Mouse (Mus musculus): ENCODE measurements around the gene Sdr42e1.

GRCm38 (mm10) chr8:117712226-117712625, 38.7 kb upstream of the Sdr42e1 start:
- TF ChIP-seq CTCF (IDR thresholded peaks at IDR 0.05; ENCODE audit: insufficient read depth, low read depth, low read length), result no peak
- no peak for TF ChIP-seq POLR2A (IDR thresholded peaks at IDR 0.05; ENCODE audit: insufficient read depth, low read depth, low read length)

Measured in olfactory bulb, adult 2 months (tissue).